Mouse (Mus musculus) telencephalon, adult 2 months (tissue): ENCODE measurements at regions not wholly inside any gene's neighbourhood (a gene's known extent, or its start where the extent isn't known, plus 50 kb on each side); places are given as distances from the start of the nearest gene placed in this dataset.
"Not testable (repeated sequence)": the region's sequence is repeated elsewhere in the genome, so short reads cannot be mapped to it uniquely, and the experiment has no call there.

ENCODE experiments used
- DNase-seq: peaks from one replicate; pipeline ENCODE4 v3.0.0-alpha.2; 2011; ENCODE audit warnings: low read depth, low spot score

GRCm38 (mm10) chr2:78600753-78601152 is 267.2 kb upstream of the Ube2e3 start:
- peak; percentile 21 for DNase-seq

DNA sequence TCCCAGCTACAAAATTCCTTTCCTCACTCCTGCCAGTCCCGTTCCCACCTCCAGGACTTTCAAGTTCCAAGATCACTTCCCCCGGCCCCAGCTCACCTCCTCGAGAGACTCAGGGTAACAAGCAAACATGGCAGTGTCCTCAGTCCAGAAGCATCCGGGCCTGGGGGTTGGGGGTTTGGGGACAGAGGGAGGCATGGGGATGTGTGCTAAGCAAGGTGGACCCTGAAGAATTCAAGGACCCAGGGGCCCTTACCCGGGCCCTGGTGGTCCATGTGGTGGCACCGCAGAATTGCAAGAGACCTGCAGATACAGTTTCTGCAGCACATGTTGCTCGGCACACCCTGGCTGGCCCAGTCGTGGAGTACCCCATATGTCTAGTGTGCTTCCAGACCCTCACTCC is 269.9 kb upstream of the Ube2e3 start:
- DNase-seq: no peak

- no peak for DNase-seq
Observed at GRCm38 (mm10) chr2:78596251-78596650, 271.7 kb upstream of the Ube2e3 start.

DNA sequence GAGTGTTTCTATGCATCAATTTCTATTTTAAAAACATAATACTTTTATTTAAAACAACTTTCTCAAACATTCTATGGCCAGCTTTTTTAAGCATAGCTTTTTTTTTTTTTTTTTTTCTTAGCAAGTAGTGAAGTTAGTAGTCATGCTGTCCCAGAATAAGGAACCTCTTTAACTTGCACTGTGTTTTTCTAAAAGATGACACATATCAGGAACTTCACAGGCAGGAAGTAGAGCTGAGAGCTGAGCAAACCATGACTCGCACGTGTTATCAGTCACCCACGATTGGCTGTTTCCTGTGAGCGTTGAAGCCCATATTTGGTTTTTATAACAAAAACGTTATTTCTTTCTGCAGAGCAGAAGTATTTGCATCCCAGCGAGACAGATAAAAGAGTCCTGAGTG is 287.9 kb upstream of the Ube2e3 start:
- DNase-seq: no peak

DNA sequence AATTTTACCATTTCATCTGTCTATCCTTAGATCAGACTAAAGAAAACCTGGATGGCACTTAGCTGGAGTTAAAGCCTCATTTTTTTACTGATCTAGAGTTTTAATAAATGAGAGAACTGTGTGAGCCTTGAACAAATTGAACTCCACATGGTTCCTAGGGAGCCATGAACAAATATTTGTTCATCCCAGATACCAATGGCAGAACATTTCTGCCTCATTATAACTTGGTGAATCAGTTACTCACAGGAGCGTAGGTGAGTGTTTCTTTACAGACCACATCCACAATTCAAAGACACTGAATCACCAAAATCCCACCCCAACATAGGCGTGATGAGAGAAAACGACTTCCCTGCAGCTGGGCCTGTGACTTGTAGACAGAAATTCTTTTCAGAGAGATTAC is 295.4 kb upstream of the Ube2e3 start:
- no peak for DNase-seq

GRCm38 (mm10) chr2:78558128-78558527 is 309.8 kb upstream of the Ube2e3 start:
- no peak for DNase-seq

- peak; percentile 31 for DNase-seq
Observed at GRCm38 (mm10) chr2:78551085-78551484, 316.8 kb upstream of the Ube2e3 start.

DNA sequence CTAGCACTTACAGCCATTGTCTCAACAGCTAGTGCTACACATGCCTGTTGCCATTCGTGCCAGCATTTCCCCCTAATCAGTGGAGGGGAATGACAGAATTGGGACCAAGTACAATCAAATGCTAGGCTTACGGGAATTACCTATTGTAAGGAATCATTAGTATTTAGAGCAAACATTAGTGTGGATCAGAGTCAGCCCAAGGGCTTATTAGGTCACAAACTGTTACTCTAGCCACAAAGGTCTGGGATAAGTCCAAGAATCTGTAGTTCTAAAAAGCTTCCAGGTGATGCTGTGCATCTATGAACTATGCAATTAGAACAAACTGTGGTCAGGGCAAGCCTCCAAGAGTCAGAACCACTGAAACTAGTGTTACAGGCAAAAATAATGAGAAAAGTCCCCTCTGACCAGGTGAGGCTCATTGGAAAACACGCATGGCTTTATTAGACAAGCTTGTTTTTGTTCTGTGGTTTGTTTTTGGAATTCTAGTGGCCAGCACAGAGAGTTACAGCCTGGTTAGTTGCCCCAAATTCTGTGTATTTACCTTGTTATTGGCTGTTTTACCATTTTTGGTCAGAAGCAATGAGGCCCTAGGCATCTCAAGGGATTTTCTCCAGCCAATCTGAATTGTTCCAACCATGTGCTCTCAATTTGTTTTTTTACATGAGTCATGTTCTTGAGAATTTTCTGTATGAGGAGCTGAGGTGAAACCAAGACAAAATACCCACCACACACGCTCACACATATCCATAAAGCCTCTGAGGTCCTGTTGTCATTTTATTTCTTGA is 319.0 kb upstream of the Ube2e3 start:
- DNase-seq: no peak

DNA sequence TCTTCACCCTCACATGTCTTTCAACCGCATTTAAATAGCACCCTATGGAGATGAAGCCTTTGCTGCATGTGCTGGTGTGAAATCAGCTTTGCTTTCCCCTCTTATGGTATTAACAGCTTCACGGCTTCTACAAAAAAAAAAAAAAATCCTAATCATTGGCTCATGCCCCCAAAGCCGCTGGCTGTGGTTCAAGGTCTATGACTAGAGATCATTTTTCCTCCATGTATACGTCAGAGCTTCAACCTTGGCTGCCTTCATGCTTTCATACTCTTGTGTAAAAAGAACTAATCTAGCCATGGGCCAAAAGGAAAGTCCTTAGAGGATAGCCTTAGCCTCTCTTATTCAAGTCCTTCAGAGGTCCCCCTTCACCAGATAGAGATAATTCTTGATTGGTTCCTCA is 320.6 kb upstream of the Ube2e3 start:
- DNase-seq: no peak

GRCm38 (mm10) chr2:78540422-78540821 is 327.5 kb upstream of the Ube2e3 start:
- DNase-seq: peak; percentile 57

DNA sequence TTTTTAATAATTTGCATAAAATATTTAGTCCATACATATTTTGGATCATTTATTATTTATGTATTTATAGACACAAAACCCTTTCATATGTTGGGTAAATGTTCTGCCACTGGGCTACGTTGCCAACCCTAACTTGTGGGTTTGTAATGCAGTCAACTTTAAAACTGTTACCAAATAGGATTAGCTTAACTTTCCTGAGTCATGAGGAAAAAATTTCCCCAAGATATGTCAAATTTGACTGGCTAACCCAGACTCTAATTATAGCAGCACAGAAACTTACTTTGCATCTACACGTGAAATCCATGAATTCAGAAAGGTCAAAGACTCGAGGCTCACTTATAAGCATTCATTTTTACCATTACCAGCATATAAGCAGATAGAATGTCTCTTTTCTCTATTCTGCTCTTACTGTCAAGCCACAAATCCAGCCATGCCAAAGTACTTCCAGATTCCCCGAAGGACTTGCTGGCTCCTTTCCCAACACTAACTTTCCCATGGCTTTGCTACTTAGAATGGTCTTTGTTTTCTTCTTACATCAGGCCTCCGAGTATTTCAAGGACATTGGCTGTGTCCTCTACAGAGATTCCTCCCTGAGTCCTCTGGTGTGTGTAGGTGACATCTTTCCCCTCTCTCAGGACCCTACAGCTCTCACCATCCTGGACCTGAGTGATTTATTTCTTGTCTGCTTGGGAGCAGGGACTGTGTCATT is 328.2 kb upstream of the Ube2e3 start:
- no peak for DNase-seq

DNA sequence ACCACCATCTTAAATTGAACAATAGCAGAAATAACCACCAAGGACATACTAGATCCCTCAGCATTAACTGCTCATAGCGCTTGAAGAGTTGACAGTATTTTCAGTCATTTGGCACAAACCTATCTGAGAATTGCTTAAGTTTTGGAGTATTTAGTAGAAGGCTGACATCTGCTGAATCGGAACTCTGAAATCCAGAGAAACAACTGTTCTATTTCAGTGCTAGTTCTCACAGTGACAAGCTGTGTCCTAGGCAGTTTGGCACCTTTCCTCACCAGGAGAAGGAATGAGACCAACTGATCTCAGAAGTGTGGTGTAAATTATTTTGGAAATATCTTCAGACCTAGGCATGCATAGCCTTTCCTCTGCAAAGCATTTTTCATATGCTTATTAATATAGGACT is 330.4 kb upstream of the Ube2e3 start:
- peak; percentile 42 for DNase-seq

- DNase-seq: not testable (repeated sequence)
Observed at GRCm38 (mm10) chr2:78533881-78534280, 334.0 kb upstream of the Ube2e3 start.

GRCm38 (mm10) chr2:78530535-78530934 is 337.4 kb upstream of the Ube2e3 start:
- DNase-seq: no peak

DNA sequence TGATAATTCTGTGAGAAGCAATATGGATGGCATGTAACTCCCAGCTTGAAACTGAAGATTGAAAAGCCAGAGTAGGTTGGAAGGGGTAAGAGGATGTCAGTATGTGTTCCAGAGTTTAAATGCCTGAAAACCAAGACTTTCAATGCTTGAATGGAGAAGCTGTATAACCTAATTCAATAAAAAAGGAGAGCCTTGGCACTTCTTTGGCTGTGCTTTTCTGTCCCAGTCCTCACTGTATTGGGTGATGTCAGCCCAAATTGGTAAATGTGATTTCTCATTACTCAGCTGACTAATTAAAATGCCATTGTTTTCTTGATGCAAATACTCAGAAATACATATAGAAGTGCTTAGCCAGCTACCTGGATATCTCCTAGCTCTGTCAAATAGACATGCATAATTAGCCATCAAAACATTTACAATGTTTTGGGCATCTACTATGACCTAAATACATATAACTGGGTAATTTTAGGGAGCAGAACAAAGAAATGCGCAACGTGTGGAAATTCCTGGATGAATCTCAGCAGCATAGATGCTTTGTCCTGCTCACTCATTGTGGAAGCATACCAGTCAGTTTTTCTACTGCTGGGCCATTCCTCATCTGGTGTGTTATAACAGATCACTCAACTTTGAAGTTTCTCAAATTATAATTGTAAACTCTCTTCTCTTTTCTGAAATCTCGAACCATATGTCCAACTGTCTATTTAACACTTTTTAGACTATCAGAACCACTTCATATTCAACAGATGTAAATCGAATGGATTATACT is 347.5 kb upstream of the Ube2e3 start:
- no peak for DNase-seq

GRCm38 (mm10) chr2:78493115-78493514 is 374.8 kb upstream of the Ube2e3 start:
- DNase-seq: no peak

GRCm38 (mm10) chr2:78480036-78480435 is 387.9 kb upstream of the Ube2e3 start:
- DNase-seq: peak; percentile 24

GRCm38 (mm10) chr2:78459444-78459843 is 408.5 kb upstream of the Ube2e3 start:
- DNase-seq: no peak

DNA sequence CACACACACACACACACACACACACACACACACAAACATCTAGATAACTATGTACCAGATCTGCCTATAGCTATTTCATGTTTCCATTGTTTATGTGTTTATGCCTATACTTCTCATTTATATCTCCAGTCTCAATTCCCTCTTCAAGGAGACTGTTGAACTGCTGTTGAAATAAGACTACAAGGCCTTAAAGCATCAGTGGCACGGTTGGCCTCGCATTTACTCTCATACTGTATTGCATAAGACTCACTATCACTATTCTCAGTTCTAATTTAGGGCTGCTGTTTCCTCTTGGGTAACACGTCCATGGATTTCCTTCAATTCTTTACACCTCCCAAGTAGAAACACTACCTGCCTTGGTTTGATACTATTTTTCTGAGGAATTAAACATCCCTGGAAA is 414.5 kb upstream of the Ube2e3 start:
- DNase-seq: no peak

- DNase-seq: no peak
Observed at GRCm38 (mm10) chr2:78436816-78437215, 431.1 kb upstream of the Ube2e3 start.

DNA sequence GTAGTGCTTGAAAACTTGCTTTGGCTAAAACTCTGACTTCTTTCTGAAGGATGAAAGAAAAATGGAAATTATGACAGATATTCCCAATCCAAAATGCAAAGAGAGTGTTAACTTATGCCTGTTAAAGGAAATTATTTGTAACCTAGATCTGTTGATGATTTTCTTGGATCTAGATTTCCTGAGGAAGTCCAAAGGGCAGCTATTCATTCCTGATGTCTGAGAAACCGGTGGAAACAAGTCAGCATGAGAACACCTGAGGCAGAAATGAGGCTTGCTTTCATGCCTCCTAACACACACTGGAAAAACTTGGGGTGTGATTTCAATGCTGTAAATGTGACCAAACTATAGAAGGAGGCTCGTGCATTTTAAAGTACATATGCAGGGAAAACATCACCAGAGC is 432.9 kb upstream of the Ube2e3 start:
- DNase-seq: no peak

DNA sequence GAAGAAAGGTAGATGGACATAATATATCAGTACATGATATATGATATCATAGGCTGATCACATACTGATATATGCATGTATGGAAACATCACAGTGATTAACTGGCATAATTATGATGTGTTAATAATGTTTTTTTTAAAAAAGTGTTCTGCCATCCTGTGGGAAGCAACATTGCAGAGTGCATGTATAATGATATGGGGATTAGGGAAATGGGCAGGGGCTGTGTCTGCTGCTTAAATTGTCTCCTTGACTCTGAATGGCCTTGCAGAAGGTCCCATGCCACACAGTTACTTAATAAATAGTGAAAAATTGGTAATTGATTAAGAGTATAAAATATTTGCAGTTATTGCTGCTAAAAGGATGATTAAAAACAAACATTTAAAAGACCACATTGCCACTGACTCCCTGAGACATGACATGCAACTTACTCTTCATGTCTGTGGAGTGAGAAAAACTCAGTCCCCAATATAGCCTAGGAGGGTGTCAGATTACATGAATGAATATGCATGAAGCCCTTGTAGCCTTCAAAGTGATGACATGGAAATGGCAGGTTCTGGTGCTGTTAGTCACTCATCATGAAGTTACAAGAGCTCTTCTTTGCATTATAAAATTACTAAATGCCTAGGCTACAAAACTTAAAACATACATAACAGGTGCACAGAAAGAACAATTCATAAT is 440.1 kb upstream of the Ube2e3 start:
- no peak for DNase-seq
